Mouse (Mus musculus) cortical plate, adult 2 months (tissue): ENCODE results near the gene Rad18.

Experiments
- CTCF ChIP-seq: fragments of 200-500 bp; IDR thresholded peaks from 2 replicates; pipeline ENCODE4 v1.5.1; 2011; ENCODE audit warnings: mild to moderate bottlenecking, control low read depth, low read length; ENCODE audit not compliant: insufficient read depth; ENCODE audit errors: extremely low read depth
- POLR2A ChIP-seq: fragments of 200-500 bp; IDR thresholded peaks from 2 replicates; pipeline ENCODE4 v1.6.1; 2011; ENCODE audit warnings: mild to moderate bottlenecking, low read length, control low read depth; ENCODE audit not compliant: insufficient read depth; ENCODE audit errors: extremely low read depth

DNA sequence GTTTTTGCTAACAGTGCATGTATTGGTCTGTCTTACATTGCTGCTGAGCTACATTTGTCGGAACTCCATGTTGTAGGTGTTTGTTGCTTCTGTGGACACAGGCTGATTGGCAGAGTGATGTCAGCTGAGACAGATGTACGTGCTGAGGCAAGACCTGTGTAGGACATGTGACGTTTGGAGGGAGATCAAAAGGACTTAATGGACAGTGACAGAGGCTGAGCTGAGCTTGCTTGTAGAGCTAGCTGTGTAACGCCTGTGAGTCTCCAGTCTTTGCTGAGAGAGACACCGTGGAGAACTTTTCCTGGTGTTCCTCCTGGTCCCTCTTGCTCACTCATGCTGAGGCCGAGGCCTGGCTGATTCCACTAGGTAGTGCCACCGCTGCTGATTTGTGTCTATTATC is 101.5 kb downstream of the Rad18 start:
- TF ChIP-seq CTCF (no peak), POLR2A (no peak)
